Mouse (Mus musculus) heart, adult 2 months (tissue): ENCODE measurements around the gene Ppp1r11. TPM values are rescaled to one million over a fixed set of nuclear protein-coding genes. Genes with fewer than 3 reads are reported as not detected.

Experiments
- DNase-seq, 2 experiments: peaks; one replicate each; pipeline ENCODE4 v3.0.0; 2021
- H3K27ac ChIP-seq: fragments of 200-600 bp; 2 replicates; pipeline ENCODE4 v1.8.1; 2022
- H3K27me3 ChIP-seq: fragments of 200-500 bp; 2 replicates; pipeline ENCODE4 v1.6.1; 2012; ENCODE audit warnings: mild to moderate bottlenecking, low read length, inconsistent platforms, mixed read lengths; ENCODE audit not compliant: control insufficient read depth, insufficient read depth
- H3K36me3 ChIP-seq: fragments of 200-500 bp; 2 replicates; pipeline ENCODE4 v1.6.1; 2012; ENCODE audit warnings: low read length, inconsistent platforms; ENCODE audit not compliant: control insufficient read depth, insufficient read depth
- H3K4me1 ChIP-seq: fragments of 200-500 bp; 2 replicates; pipeline ENCODE4 v1.6.1; 2011; ENCODE audit warnings: low read length; ENCODE audit not compliant: control insufficient read depth, insufficient read depth
- H3K4me3 ChIP-seq: fragments of 200-600 bp; 2 replicates; pipeline ENCODE4 v1.8.1; 2022
- H3K79me2 ChIP-seq: fragments of 200-500 bp; replicated peaks from 2 replicates; pipeline ENCODE4 v1.6.1; 2012; ENCODE audit warnings: mild to moderate bottlenecking, inconsistent platforms, low read length, moderate library complexity, mixed read lengths; ENCODE audit not compliant: control insufficient read depth, insufficient read depth
- H3K9ac ChIP-seq: fragments of 200-500 bp; 2 replicates; pipeline ENCODE4 v1.6.1; 2012; ENCODE audit warnings: low read depth, mild to moderate bottlenecking, control low read depth, inconsistent platforms, low read length, mixed read lengths
- CTCF ChIP-seq: fragments of 200-600 bp; IDR thresholded peaks from 2 replicates; pipeline ENCODE4 v1.8.1; 2022; ENCODE audit warnings: antibody characterized with exemption, mild to moderate bottlenecking, moderate library complexity
- EP300 ChIP-seq: fragments of 200-500 bp; IDR thresholded peaks from 2 replicates; pipeline ENCODE4 v1.6.1; 2011; ENCODE audit warnings: low read depth, low read length, control low read depth; ENCODE audit not compliant: insufficient read depth
- POLR2A ChIP-seq: fragments of 200-500 bp; IDR thresholded peaks from 2 replicates; pipeline ENCODE4 v1.6.1; 2011; ENCODE audit warnings: mild to moderate bottlenecking, low read depth, low read length, control low read depth; ENCODE audit not compliant: insufficient read depth
- WGBS: fragments of 180-500 bp; shearing (Covaris S2); methylation state at CpG from one replicate; pipeline ENCODE4 v1.1.7; 2018; 5-methylcytosine and 5-hydroxymethylcytosine counted together
- intact Hi-C: fragments of 180-260 bp; cut with DNase I; formaldehyde crosslinking; loops from one replicate; pipeline ENCODE4 v1.15.1; 2025
- polyA plus RNA-seq: library from polyadenylated mRNA; depleted of rRNA; stranded (reverse); fragments of >200 nt; gene quantifications from 2 replicates; pipeline ENCODE4 v1.2.3, GENCODE M21; 2012
- total RNA-seq, 2 experiments: library from RNA; stranded (reverse); gene quantifications; 2 replicates each; pipeline ENCODE4 v1.2.3; 2021

The Ppp1r11 gene
- total and polyA plus RNA-seq, 3 experiments = 56.8 to 108 (median 92.4) TPM

GRCm38 (mm10) chr17:36957999-36958743, 6.6 kb upstream of the Ppp1r11 start, which contains the start of the genes Znrd1 and Znrd1as:
Znrd1 (minus strand) TSS chr17:36958559.
Znrd1as (plus strand) TSS chr17:36958592.
- H3K27ac ChIP-seq = peak within 1 kb of the TSS; percentile 83
- under 1% methylated on average over 46 of the region's 46 CpGs for WGBS

GRCm38 (mm10) chr17:36953062-36953461, 1.5 kb upstream of the Ppp1r11 start:
- peaks cover 2% of the 10 kb centered on the region; the same call in 1 of the 2 replicates for H3K36me3 ChIP-seq
- H3K4me1 ChIP-seq = peaks cover 2% of the 10 kb centered on the region
- no peaks in the 10 kb centered on the region for H3K79me2 ChIP-seq
- DNase-seq = no peak
- intact Hi-C loops = no loop called here
- no peak overlapping the region for H3K27ac ChIP-seq
- H3K4me3 ChIP-seq = no peak overlapping the region
- no peak overlapping the region for H3K9ac ChIP-seq
- TF ChIP-seq EP300 (no peak), POLR2A (no peak), CTCF (no peak)
- no peaks in the 10 kb centered on the region for H3K27me3 ChIP-seq
- 86% methylated on average over 1 of the region's 1 CpGs for WGBS

More at GRCm38 (mm10) chr17:36957999-36958743, 6.6 kb upstream of the Ppp1r11 start, which contains the start of the genes Znrd1 and Znrd1as:
- Histone ChIP-seq H3K9ac (peak within 1 kb of the TSS; percentile 87), H3K4me1 (peaks cover 3% of the 10 kb centered on the region), H3K36me3 (peaks cover 2% of the 10 kb centered on the region), H3K79me2 (no peaks in the 10 kb centered on the region), H3K4me3 (peak within 1 kb of the TSS; percentile 73), H3K27me3 (no peaks in the 10 kb centered on the region)
- 0 out of 2 replicates have a peak, but pooled peaks have one; percentile 10 for TF ChIP-seq CTCF
- peak; percentile 85 for TF ChIP-seq POLR2A
- TF ChIP-seq EP300 = peak; percentile 89; the same call in 1 of the 2 replicates
- intact Hi-C loops = loop anchor here (2.0 kb wide), 3 partner anchors 43 to 121 kb away; partner anchors contain the start of gene Trim26
- DNase-seq = peak; percentile 94 to 96

- Histone ChIP-seq H3K4me1 (peaks cover 2% of the 10 kb centered on the region), H3K27me3 (no peaks in the 10 kb centered on the region), H3K9ac (no peak overlapping the region), H3K27ac (no peak overlapping the region), H3K36me3 (peaks cover 2% of the 10 kb centered on the region; the same call in 1 of the 2 replicates), H3K79me2 (no peaks in the 10 kb centered on the region), H3K4me3 (no peak overlapping the region)
- no peak for DNase-seq
- 94% methylated on average over 2 of the region's 2 CpGs for WGBS
- TF ChIP-seq POLR2A = no peak
- no peak for TF ChIP-seq EP300
- no peak for TF ChIP-seq CTCF
- intact Hi-C loops = no loop called here
Observed at GRCm38 (mm10) chr17:36952631-36953030, 1.1 kb upstream of the Ppp1r11 start.

GRCm38 (mm10) chr17:36949265-36949664, 2.3 kb downstream of the Ppp1r11 start:
- Histone ChIP-seq H3K27ac (no peak overlapping the region), H3K27me3 (no peaks in the 10 kb centered on the region), H3K4me3 (no peak overlapping the region), H3K36me3 (peaks cover 2% of the 10 kb centered on the region; the same call in 1 of the 2 replicates), H3K79me2 (no peaks in the 10 kb centered on the region), H3K4me1 (peaks cover 2% of the 10 kb centered on the region), H3K9ac (no peak overlapping the region)
- WGBS = 85% methylated on average over 8 of the region's 8 CpGs
- intact Hi-C loops = no loop called here
- DNase-seq = no peak
- TF ChIP-seq POLR2A (no peak), EP300 (no peak)

GRCm38 (mm10) chr17:36948286-36948685, 3.3 kb downstream of the Ppp1r11 start:
- WGBS = 77% methylated on average over 1 of the region's 1 CpGs
- H3K27ac ChIP-seq = peak overlapping the region; percentile 72; the same call in 1 of the 2 replicates
- H3K4me1 ChIP-seq = peaks cover 2% of the 10 kb centered on the region
- H3K9ac ChIP-seq = no peak overlapping the region
- no peaks in the 10 kb centered on the region for H3K79me2 ChIP-seq
- no peak overlapping the region for H3K4me3 ChIP-seq
- DNase-seq = no peak
- H3K27me3 ChIP-seq = no peaks in the 10 kb centered on the region
- H3K36me3 ChIP-seq = peaks cover 2% of the 10 kb centered on the region; the same call in 1 of the 2 replicates
- TF ChIP-seq EP300 = no peak
- 0 out of 2 replicates have a peak, but pooled peaks have one; percentile 7 for TF ChIP-seq POLR2A
- no peak for TF ChIP-seq CTCF
- intact Hi-C loops = no loop called here
